Mouse (Mus musculus) intestine, embryonic 14.5 days (tissue): ENCODE results near the gene Piezo1. TPM values are rescaled to one million over a fixed set of nuclear protein-coding genes. Genes with fewer than 3 reads are reported as not detected.

ENCODE experiments used
- ATAC-seq: fragments of 200-750 bp; cut with Nextera tagmentation; replicated peaks from 2 replicates; pipeline ENCODE4 v1.8.0; 2017; ENCODE audit warnings: low read depth, moderate number of reproducible peaks, moderate TSS enrichment, moderate library complexity; ENCODE audit not compliant: low FRiP score, low TSS enrichment
- DNase-seq: peaks from one replicate; pipeline ENCODE4 v3.0.0-alpha.2; 2018; ENCODE audit warnings: low spot score
- H3K27ac ChIP-seq: fragments of 300-500 bp; sonication (generic); 2 replicates; pipeline ENCODE4 v1.5.1; 2014; ENCODE audit warnings: low read depth, mild to moderate bottlenecking, control low read depth
- H3K27me3 ChIP-seq: fragments of 300-500 bp; sonication (generic); replicated peaks from 2 replicates; pipeline ENCODE4 v1.6.1; 2014; ENCODE audit warnings: low read length, control low read depth; ENCODE audit not compliant: control insufficient read depth, insufficient read depth
- H3K36me3 ChIP-seq: fragments of 300-500 bp; sonication (generic); 2 replicates; pipeline ENCODE4 v1.6.1; 2014; ENCODE audit warnings: low read length, control low read depth; ENCODE audit not compliant: control insufficient read depth, insufficient read depth
- H3K4me1 ChIP-seq: fragments of 300-500 bp; sonication (generic); replicated peaks from 2 replicates; pipeline ENCODE4 v1.6.1; 2014; ENCODE audit warnings: low read length, control low read depth, mixed read lengths; ENCODE audit not compliant: control insufficient read depth, insufficient read depth
- H3K4me2 ChIP-seq: fragments of 300-500 bp; sonication (generic); 2 replicates; pipeline ENCODE4 v1.6.1; 2014; ENCODE audit warnings: low read length
- H3K4me3 ChIP-seq: fragments of 300-500 bp; sonication (generic); 2 replicates; pipeline ENCODE4 v1.5.1; 2014; ENCODE audit warnings: low read depth, low read length, control low read depth, mixed read lengths
- H3K9ac ChIP-seq: fragments of 300-500 bp; sonication (generic); 2 replicates; pipeline ENCODE4 v1.6.1; 2014; ENCODE audit warnings: mild to moderate bottlenecking, low read length
- H3K9me3 ChIP-seq: fragments of 300-500 bp; sonication (generic); 2 replicates; pipeline ENCODE4 v1.6.1; 2016; ENCODE audit warnings: low read length, control low read depth; ENCODE audit not compliant: control insufficient read depth
- WGBS: fragments of 180-500 bp; shearing (Covaris S2); extraction: QIAGEN DNeasy Blood & Tissue Kit; methylation state at CpG from one replicate; pipeline ENCODE4 v1.1.7; 2014; 5-methylcytosine and 5-hydroxymethylcytosine counted together
- polyA plus RNA-seq: library from polyadenylated mRNA; unstranded; fragments of >200 nt; fragmentation: Nextera tagmentation; extraction: Ambion mirVana; gene quantifications from 2 replicates; pipeline ENCODE4 v1.2.1, GENCODE M21; 2014

Piezo1 gene
- polyA plus RNA-seq, 1 experiment from 2014 or later, result 17.9 TPM

DNA sequence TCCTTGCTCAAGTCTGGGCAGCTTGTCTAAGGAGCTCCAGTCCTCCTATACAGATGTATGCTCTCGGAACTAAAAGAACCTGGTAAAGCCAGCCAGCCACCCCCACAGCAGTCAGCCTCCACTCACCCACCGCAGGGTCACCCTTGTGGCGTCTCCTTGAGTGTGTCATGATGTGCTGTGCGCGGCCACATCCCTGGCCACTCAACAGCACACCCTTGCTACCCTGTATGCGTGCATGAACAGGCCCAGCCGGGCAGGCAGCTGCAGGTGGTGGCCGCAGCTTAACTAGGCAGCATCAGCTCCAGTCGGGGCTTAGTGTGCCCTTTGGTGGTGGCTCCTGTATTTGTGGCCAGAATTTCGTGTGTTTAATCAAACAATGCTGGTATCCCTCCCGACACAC, 94.0 kb downstream of the Piezo1 start:
- WGBS, result 70% methylated on average over 11 of the region's 11 CpGs
- H3K9ac ChIP-seq, result no peak overlapping the region
- peaks cover 50% of the 10 kb centered on the region for H3K27me3 ChIP-seq
- no peak overlapping the region for H3K27ac ChIP-seq
- DNase-seq (no peak), ATAC-seq (no peak)
- H3K4me3 ChIP-seq, result no peak overlapping the region
- peaks cover 6% of the 10 kb centered on the region for H3K4me1 ChIP-seq
- no peak overlapping the region for H3K4me2 ChIP-seq
- no peaks in the 10 kb centered on the region for H3K9me3 ChIP-seq
- H3K36me3 ChIP-seq, result no peaks in the 10 kb centered on the region

DNA sequence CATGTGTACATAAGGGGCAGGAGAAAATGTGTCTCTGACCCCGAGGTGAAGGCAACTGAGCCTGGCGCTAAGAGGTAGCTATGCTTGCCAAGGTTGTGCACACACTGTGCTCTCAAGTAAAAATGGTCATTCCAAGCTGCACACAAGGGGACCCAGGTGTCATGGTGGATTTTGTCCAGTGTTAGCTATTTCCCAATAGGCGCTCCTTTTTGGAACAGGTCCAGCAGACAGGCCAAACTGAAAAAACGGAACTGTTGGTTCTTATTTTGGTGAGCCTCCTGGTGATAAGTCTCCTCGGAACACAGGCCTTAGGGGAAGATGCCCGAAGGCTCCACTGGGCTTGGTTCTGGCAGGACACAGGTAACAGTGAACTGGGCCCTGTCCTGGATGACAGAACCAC, 96.7 kb downstream of the Piezo1 start:
- 89% methylated on average over 6 of the region's 6 CpGs for WGBS
- no peak for DNase-seq
- Histone ChIP-seq H3K4me1 (peaks cover 9% of the 10 kb centered on the region; the same call in 1 of the 2 replicates), H3K27me3 (peaks cover 24% of the 10 kb centered on the region), H3K4me2 (no peak overlapping the region), H3K27ac (no peak overlapping the region), H3K9ac (no peak overlapping the region), H3K36me3 (no peaks in the 10 kb centered on the region), H3K9me3 (no peaks in the 10 kb centered on the region), H3K4me3 (no peak overlapping the region)
- no peak for ATAC-seq

DNA sequence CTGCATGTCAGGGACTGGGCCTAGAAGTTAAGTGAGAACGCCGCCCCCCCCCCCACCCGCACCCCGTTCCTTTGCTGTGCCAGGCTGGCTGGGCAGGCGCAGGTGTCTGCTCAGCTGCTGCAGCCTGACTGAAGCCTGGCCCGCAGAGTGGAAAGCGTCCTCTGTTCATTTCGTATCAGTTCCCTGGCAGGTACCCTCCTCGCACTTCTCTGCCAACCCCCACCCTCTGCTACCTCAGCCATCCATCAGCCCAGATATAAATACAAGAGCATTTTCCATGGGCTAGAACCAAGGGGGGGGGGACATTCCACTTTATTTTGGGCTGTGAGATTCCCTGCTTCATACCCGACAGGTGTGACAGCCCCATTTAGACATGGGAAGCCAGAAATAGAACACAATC, 99.0 kb downstream of the Piezo1 start:
- DNase-seq (no peak), ATAC-seq (no peak)
- Histone ChIP-seq H3K4me3 (no peak overlapping the region), H3K4me1 (peaks cover 9% of the 10 kb centered on the region; the same call in 1 of the 2 replicates), H3K27ac (no peak overlapping the region), H3K36me3 (no peaks in the 10 kb centered on the region), H3K27me3 (peaks cover 6% of the 10 kb centered on the region; the same call in 1 of the 2 replicates), H3K4me2 (no peak overlapping the region), H3K9me3 (no peaks in the 10 kb centered on the region), H3K9ac (no peak overlapping the region)
- 84% methylated on average over 10 of the region's 10 CpGs for WGBS

DNA sequence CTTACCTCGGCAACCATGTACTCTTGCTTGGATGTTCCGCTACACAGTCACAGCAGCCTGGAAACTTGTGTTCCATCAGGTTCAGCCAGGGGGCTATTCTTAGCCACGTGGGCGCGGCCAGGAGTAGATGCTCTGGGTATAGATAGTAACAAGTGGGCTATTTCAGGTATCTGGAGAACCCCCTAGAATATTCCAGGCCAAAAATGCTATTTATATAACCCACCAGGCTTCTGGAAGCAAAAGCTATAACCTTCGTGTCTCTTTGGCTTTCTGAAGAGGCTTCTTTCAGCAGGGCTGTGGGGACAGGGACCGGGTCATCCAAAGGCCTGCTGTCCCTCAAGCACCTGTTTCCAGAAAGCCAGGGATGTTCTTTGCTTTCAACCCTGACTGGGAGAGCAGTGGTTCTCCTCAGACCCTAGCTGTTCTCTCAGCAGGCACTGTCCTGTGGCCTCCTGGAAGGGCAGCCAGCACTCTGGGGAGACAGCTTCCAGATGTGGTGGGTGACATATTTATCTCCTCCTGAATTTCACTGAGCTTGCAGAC, 99.9 kb downstream of the Piezo1 start:
- ATAC-seq (no peak), DNase-seq (no peak)
- Histone ChIP-seq H3K4me2 (peak overlapping the region; percentile 15; the same call in 1 of the 2 replicates), H3K9ac (no peak overlapping the region), H3K4me1 (peaks cover 9% of the 10 kb centered on the region; the same call in 1 of the 2 replicates), H3K27ac (peak overlapping the region; percentile 9; the same call in 1 of the 2 replicates), H3K36me3 (no peaks in the 10 kb centered on the region), H3K9me3 (no peaks in the 10 kb centered on the region), H3K27me3 (no peaks in the 10 kb centered on the region), H3K4me3 (no peak overlapping the region)
- 57% methylated on average over 7 of the region's 7 CpGs for WGBS

DNA sequence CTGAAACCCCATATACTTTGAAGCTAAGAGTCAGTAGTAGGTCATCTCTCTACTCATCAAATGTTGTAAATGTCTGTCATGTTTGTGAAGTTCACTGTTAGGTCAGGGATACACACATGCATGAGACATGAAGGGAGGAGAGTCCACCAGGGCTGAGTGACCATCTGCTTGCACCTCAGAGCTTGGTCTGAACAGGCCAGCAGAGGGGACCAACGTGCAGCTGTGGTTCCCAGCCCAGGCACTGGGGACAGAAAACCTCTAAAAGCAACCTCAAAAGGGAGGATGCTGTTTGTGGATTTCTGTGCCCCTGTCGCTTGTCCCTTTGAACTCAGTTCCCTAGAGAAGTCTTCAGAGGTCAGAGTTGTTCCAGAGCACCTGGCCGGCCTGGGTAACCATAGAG, 105.9 kb downstream of the Piezo1 start:
- Histone ChIP-seq H3K9me3 (no peaks in the 10 kb centered on the region), H3K4me1 (peaks cover 19% of the 10 kb centered on the region), H3K27me3 (no peaks in the 10 kb centered on the region), H3K4me3 (no peak overlapping the region), H3K27ac (peak overlapping the region; percentile 96; the same call in 1 of the 2 replicates), H3K9ac (no peak overlapping the region), H3K36me3 (no peaks in the 10 kb centered on the region), H3K4me2 (peak overlapping the region; percentile 82)
- 63% methylated on average over 3 of the region's 3 CpGs for WGBS
- no peak for ATAC-seq
- DNase-seq, result no peak

DNA sequence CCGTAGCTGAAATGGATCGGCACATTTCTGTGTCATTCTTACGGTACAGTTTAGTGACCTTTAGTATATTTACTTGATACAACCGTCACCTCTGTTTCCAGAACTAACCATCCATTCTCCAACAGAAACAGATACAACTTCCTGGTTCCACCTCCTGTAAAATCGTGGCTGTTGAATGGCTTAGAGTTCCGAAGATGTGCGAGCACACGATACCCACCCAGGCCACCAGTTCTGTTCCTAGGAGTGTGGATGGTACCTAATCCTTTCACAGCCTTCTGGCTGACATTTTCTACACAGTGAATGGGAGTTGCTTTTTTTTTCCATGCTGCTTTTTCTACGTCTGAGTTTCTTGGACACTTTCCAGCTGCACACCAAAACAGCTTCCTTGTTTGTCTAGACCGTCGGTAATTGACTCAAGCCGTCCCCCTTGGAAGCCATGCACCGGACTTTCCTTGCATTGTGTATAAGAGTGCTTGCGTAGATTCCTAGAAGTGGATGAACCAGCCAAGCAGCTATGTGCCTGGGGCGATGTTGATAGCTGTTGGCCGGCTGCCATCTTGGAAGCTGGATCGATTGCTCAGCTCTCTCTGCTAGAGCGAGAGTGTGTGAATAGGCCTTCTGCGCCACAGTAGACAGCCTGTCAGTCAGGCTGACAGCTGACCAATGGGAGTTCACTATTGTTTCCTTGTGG, 106.9 kb downstream of the Piezo1 start:
- Histone ChIP-seq H3K4me2 (peak overlapping the region; percentile 82), H3K36me3 (peaks cover 8% of the 10 kb centered on the region; the same call in 1 of the 2 replicates), H3K9me3 (no peaks in the 10 kb centered on the region), H3K9ac (peak overlapping the region; percentile 74), H3K4me3 (peak overlapping the region; percentile 81), H3K4me1 (peaks cover 19% of the 10 kb centered on the region), H3K27me3 (no peaks in the 10 kb centered on the region), H3K27ac (peak overlapping the region; percentile 96)
- ATAC-seq (peak; percentile 30; the same call in 1 of the 2 replicates), DNase-seq (peak; percentile 83)
- WGBS, result 4% methylated on average over 19 of the region's 19 CpGs

DNA sequence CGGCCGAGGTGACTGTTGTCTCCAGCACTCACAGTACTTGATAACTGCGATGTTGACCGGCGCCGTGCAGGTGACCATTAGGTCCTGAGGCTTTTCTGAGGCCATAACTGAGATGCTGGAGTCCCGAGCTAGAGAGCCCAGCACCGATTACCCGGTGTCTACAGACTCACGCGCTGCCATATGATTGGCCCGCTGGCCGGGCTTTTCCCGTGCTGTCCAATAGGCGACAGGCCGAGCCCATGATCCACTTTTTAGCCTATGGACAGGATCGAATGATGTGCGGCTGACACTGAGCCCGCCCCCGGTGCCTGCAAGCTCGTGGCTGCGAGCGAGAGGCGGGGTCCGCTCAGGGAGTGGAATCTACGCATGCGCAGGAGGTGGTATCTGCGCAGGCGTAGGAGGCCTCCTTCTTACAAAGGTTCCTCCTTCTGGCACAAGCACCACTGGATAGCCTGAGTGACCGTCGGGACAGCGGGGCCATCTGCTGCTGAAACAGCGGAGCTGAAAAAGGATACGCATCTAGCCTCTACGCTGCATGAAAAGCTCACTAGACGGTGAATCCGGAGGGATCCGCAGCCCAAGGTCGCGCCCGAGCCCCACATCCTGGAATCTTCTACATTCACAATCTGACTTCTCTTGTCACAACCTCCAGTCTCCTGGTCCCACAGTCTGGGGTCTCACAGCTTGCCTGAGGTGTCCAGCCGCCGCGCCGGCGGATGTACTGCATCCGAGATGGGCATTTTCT, 107.7 kb downstream of the Piezo1 start, which contains the start of gene Mvd:
Gene Mvd, minus strand, starts transcription at position 161 of the 745 bp plus-strand sequence.
- H3K9ac ChIP-seq, result peak within 1 kb of the TSS; percentile 74
- peaks cover 11% of the 10 kb centered on the region; the same call in 1 of the 2 replicates for H3K36me3 ChIP-seq
- ATAC-seq (peak; percentile 97), DNase-seq (peak; percentile 96)
- no peaks in the 10 kb centered on the region for H3K27me3 ChIP-seq
- H3K9me3 ChIP-seq, result no peaks in the 10 kb centered on the region
- peak within 1 kb of the TSS; percentile 96 for H3K27ac ChIP-seq
- H3K4me3 ChIP-seq, result peak within 1 kb of the TSS; percentile 81
- peaks cover 21% of the 10 kb centered on the region for H3K4me1 ChIP-seq
- peak within 1 kb of the TSS; percentile 82 for H3K4me2 ChIP-seq
- WGBS, result 1% methylated on average over 47 of the region's 47 CpGs

DNA sequence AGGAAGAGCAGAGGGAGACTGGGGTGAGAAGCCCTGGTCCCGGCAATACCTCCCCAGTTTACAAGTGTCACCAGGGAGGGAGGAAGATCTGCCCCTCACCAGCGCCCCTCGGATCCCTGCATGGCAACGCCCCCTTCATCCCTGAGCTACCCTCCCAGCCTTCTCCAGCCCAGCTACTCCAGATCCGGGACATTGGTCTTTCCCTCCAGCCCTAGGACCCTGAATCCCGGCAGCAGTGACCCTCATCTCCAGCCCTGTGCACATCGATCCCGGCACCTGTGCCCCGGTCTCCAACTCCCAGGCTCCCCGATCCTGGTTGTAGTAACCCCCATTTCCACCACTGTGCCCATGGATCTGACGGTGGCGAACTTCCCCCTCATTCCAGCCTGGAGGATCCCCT, 108.3 kb downstream of the Piezo1 start:
- H3K9ac ChIP-seq, result peak overlapping the region; percentile 56
- H3K36me3 ChIP-seq, result peaks cover 15% of the 10 kb centered on the region; the same call in 1 of the 2 replicates
- peak overlapping the region; percentile 77 for H3K27ac ChIP-seq
- no peak for DNase-seq
- peak overlapping the region; percentile 81 for H3K4me3 ChIP-seq
- H3K4me2 ChIP-seq, result peak overlapping the region; percentile 82
- under 1% methylated on average over 12 of the region's 12 CpGs for WGBS
- H3K4me1 ChIP-seq, result peaks cover 27% of the 10 kb centered on the region
- H3K27me3 ChIP-seq, result no peaks in the 10 kb centered on the region
- ATAC-seq, result no peak; the same call in 1 of the 2 replicates
- no peaks in the 10 kb centered on the region for H3K9me3 ChIP-seq
